Mouse (Mus musculus) liver, embryonic 14.5 days (tissue): ENCODE data around the gene Spata32. TPM values are rescaled to one million over a fixed set of nuclear protein-coding genes. Genes with fewer than 3 reads are reported as not detected.

Experiments
- ATAC-seq: fragments of 200-750 bp; cut with Nextera tagmentation; 2 replicates; pipeline ENCODE4 v1.8.0; 2017; ENCODE audit warnings: moderate number of reproducible peaks, mild to moderate bottlenecking, moderate library complexity; ENCODE audit not compliant: insufficient read depth
- DNase-seq, 3 experiments: peaks; one replicate each; pipeline ENCODE4 v3.0.0-alpha.2; 2012 to 2013; ENCODE audit warnings: low read depth in 3 of 3, low spot score in 3 of 3
- H3K27ac ChIP-seq: fragments of 300-500 bp; sonication (generic); 2 replicates; pipeline ENCODE4 v1.5.1; 2014; ENCODE audit warnings: moderate library complexity, mild to moderate bottlenecking, control low read depth, inconsistent platforms
- H3K27me3 ChIP-seq: fragments of 300-500 bp; sonication (generic); 2 replicates; pipeline ENCODE4 v1.6.1; 2014; ENCODE audit warnings: mild to moderate bottlenecking, low read length, moderate library complexity; ENCODE audit not compliant: control insufficient read depth, insufficient read depth
- H3K36me3 ChIP-seq: fragments of 300-500 bp; sonication (generic); replicated peaks from 2 replicates; pipeline ENCODE4 v1.6.1; 2014; ENCODE audit warnings: low read depth; ENCODE audit not compliant: control insufficient read depth, insufficient read depth
- H3K4me1 ChIP-seq, 2 experiments: fragments of 200-500 bp in 1 of 2; fragments of 300-500 bp in 1 of 2; sonication (generic) in 1 of 2; replicated peaks; 2 replicates each; pipeline ENCODE4 v1.6.1; 2012 to 2014; ENCODE audit warnings: antibody characterized with exemption in 1 of 2, inconsistent platforms in 1 of 2, low read length in 1 of 2; ENCODE audit not compliant: control insufficient read depth in 2 of 2, insufficient read depth in 2 of 2
- H3K4me2 ChIP-seq: fragments of 300-500 bp; sonication (generic); 2 replicates; pipeline ENCODE4 v1.6.1; 2014; ENCODE audit warnings: low read depth, mild to moderate bottlenecking, control low read depth, moderate library complexity
- H3K4me3 ChIP-seq, 2 experiments: fragments of 200-500 bp in 1 of 2; fragments of 300-500 bp in 1 of 2; sonication (generic) in 1 of 2; 2 replicates each; pipeline ENCODE4 v1.5.1; 2012 to 2014; ENCODE audit warnings: low read depth in 2 of 2, low read length in 2 of 2, mild to moderate bottlenecking in 2 of 2, control low read depth in 1 of 2, inconsistent platforms in 1 of 2, moderate library complexity in 1 of 2; ENCODE audit not compliant: insufficient read depth in 1 of 2
- H3K9ac ChIP-seq: fragments of 300-500 bp; sonication (generic); replicated peaks from 2 replicates; pipeline ENCODE4 v1.6.1; 2014; ENCODE audit warnings: mild to moderate bottlenecking, control low read depth, moderate library complexity
- H3K9me3 ChIP-seq: fragments of 300-500 bp; sonication (generic); 2 replicates; pipeline ENCODE4 v1.6.1; 2016; ENCODE audit warnings: low read length, mixed read lengths; ENCODE audit not compliant: control insufficient read depth
- CTCF ChIP-seq: IDR thresholded peaks from 2 replicates; pipeline ENCODE4 v1.5.1; 2016; ENCODE audit warnings: antibody characterized with exemption, low read depth, control low read depth
- EP300 ChIP-seq: IDR thresholded peaks from 2 replicates; pipeline ENCODE4 v1.6.1; 2016; ENCODE audit warnings: antibody characterized with exemption, low read depth
- WGBS: fragments of 180-500 bp; shearing (Covaris S2); extraction: QIAGEN DNeasy Blood & Tissue Kit; methylation state at CpG from one replicate; pipeline ENCODE4 v1.1.7; 2014; ENCODE audit not compliant: insufficient replicate concordance; 5-methylcytosine and 5-hydroxymethylcytosine counted together
- polyA plus RNA-seq, 2 experiments: library from polyadenylated mRNA; depleted of rRNA in 1 of 2; stranded (reverse) in 1 of 2; unstranded in 1 of 2; fragments of >200 nt; fragmentation: Nextera tagmentation in 1 of 2; extraction: Ambion mirVana in 1 of 2; gene quantifications; 2 replicates each; pipeline versions ENCODE4 v1.2.1 to v1.2.3; 2012 to 2014

The Spata32 gene
- not detected in 2 replicates for polyA plus RNA-seq (2012; rRNA removed)
- polyA plus RNA-seq (2014; fragmentation: Nextera tagmentation; extraction: Ambion mirVana): 0.13 TPM in 1 of 2 replicates, not detected in the other

GRCm38 (mm10) chr11:103217790-103218516 lies at the start of gene Spata32:
TSS of gene Spata32 (minus strand) at chr11:103218432.
- peak within 1 kb of the TSS; percentile 43 for H3K9ac ChIP-seq
- peak within 1 kb of the TSS; percentile 56 to 64 for H3K4me3 ChIP-seq
- DNase-seq (no peak), ATAC-seq (peak; percentile 76; the same call in 1 of the 2 replicates)
- no peak within 1 kb of the TSS for H3K27ac ChIP-seq
- H3K4me1 ChIP-seq: peaks cover 4 to 5% of the 10 kb centered on the region in 2 experiments; a peak in 2 of 4 replicates
- under 1% methylated on average over 45 of the region's 45 CpGs for WGBS
- H3K36me3 ChIP-seq: no peaks in the 10 kb centered on the region
- peak within 1 kb of the TSS; percentile 81 for H3K4me2 ChIP-seq
- H3K27me3 ChIP-seq: no peaks in the 10 kb centered on the region
- TF ChIP-seq CTCF: no peak
- TF ChIP-seq EP300: no peak
- H3K9me3 ChIP-seq: no peaks in the 10 kb centered on the region

- peak within 1 kb of the TSS; percentile 55 for H3K9ac ChIP-seq
- DNase-seq (peak; percentile 91 to 94 (median 92)), ATAC-seq (peak; percentile 97)
- H3K9me3 ChIP-seq: no peaks in the 10 kb centered on the region
- TF ChIP-seq CTCF: no peak; the same call in 1 of the 2 replicates
- no peak for TF ChIP-seq EP300
- WGBS: 2% methylated on average over 55 of the region's 55 CpGs
- H3K4me2 ChIP-seq: peak within 1 kb of the TSS; percentile 70
- H3K27ac ChIP-seq: peak within 1 kb of the TSS; percentile 2; the same call in 1 of the 2 replicates
- peak within 1 kb of the TSS; percentile 55 to 65 for H3K4me3 ChIP-seq
- H3K27me3 ChIP-seq: no peaks in the 10 kb centered on the region
- H3K36me3 ChIP-seq: no peaks in the 10 kb centered on the region
- H3K4me1 ChIP-seq: peaks cover 6 to 12% of the 10 kb centered on the region in 2 experiments
Observed at GRCm38 (mm10) chr11:103267346-103268219, 49.4 kb upstream of the Spata32 start, which contains the start of gene Map3k14. TSS of gene Map3k14 (minus strand) at chr11:103267472.

- no peak for TF ChIP-seq EP300
- peak; percentile 1; the same call in 1 of the 2 replicates for TF ChIP-seq CTCF
- H3K9ac ChIP-seq: peak overlapping the region; percentile 25
- H3K36me3 ChIP-seq: no peaks in the 10 kb centered on the region
- WGBS: 2% methylated on average over 42 of the region's 42 CpGs
- ATAC-seq (peak; percentile 51), DNase-seq (no peak)
- H3K9me3 ChIP-seq: no peaks in the 10 kb centered on the region
- H3K27ac ChIP-seq: no peak overlapping the region
- H3K4me1 ChIP-seq: peaks cover 6 to 12% of the 10 kb centered on the region in 2 experiments
- H3K27me3 ChIP-seq: no peaks in the 10 kb centered on the region
- H3K4me2 ChIP-seq: peak overlapping the region; percentile 70
- peak overlapping the region; percentile 55 to 65 for H3K4me3 ChIP-seq
Observed at GRCm38 (mm10) chr11:103266729-103267345, 48.6 kb upstream of the Spata32 start.

- no peaks in the 10 kb centered on the region for H3K36me3 ChIP-seq
- no peaks in the 10 kb centered on the region for H3K27me3 ChIP-seq
- no peak overlapping the region for H3K4me3 ChIP-seq
- no peak overlapping the region; the same call in 1 of the 2 replicates for H3K4me2 ChIP-seq
- no peak for ATAC-seq
- no peak overlapping the region for H3K9ac ChIP-seq
- no peak for TF ChIP-seq CTCF
- TF ChIP-seq EP300: no peak
- no peaks in the 10 kb centered on the region for H3K9me3 ChIP-seq
- H3K27ac ChIP-seq: no peak overlapping the region
- no peak for DNase-seq
- peaks cover 6 to 12% of the 10 kb centered on the region in 2 experiments for H3K4me1 ChIP-seq
- WGBS: 42% methylated on average over 2 of the region's 2 CpGs
Observed at GRCm38 (mm10) chr11:103265856-103266255, 47.6 kb upstream of the Spata32 start.
